Mouse (Mus musculus) cerebellum, adult 2 months (tissue): Measurements from ENCODE around the gene Ebf1.

Experiments used
- CTCF ChIP-seq: fragments of 200-500 bp; IDR thresholded peaks from 2 replicates; pipeline ENCODE4 v1.5.1; 2011; ENCODE audit warnings: low read depth, mild to moderate bottlenecking, control low read depth, low read length, moderate library complexity, borderline replicate concordance; ENCODE audit not compliant: insufficient read depth
- POLR2A ChIP-seq: fragments of 200-500 bp; IDR thresholded peaks from 2 replicates; pipeline ENCODE4 v1.6.1; 2011; ENCODE audit warnings: low read length, control low read depth, borderline replicate concordance; ENCODE audit not compliant: insufficient read depth

GRCm38 (mm10) chr11:44622023-44622731 lies 5.1 kb downstream of the Ebf1 start:
- no peak for TF ChIP-seq CTCF
- TF ChIP-seq POLR2A, result no peak
